Mouse (Mus musculus): ENCODE data around the gene Fabp7. TPM values are rescaled to one million over a fixed set of nuclear protein-coding genes. Genes with fewer than 3 reads are reported as not detected.

The Fabp7 gene
- polyA plus RNA-seq, 1 experiment from 2014 or later = 2,340 TPM

GRCm38 (mm10) chr10:57822473-57822872 lies 37.8 kb downstream of the Fabp7 start:
- H3K9me3 ChIP-seq (ENCODE audit: control insufficient read depth, low read length) = no peaks in the 10 kb centered on the region
- ATAC-seq (ENCODE audit: low FRiP score) (peak; percentile 91), DNase-seq (ENCODE audit: low spot score) (peak; percentile 76)
- no peaks in the 10 kb centered on the region for H3K36me3 ChIP-seq (replicated peaks; ENCODE audit: control insufficient read depth, insufficient read depth)
- H3K4me1 ChIP-seq (replicated peaks; ENCODE audit: control insufficient read depth, insufficient read depth, low read length) = peaks cover 5% of the 10 kb centered on the region; the same call in 1 of the 2 replicates
- WGBS = 6% methylated on average over 3 of the region's 3 CpGs
- peak overlapping the region; percentile 71 for H3K27ac ChIP-seq
- H3K9ac ChIP-seq = no peak overlapping the region
- H3K4me2 ChIP-seq (replicated peaks) = no peak overlapping the region
- H3K27me3 ChIP-seq (ENCODE audit: control insufficient read depth, insufficient read depth, low read length) = no peaks in the 10 kb centered on the region
- no peak overlapping the region for H3K4me3 ChIP-seq (replicated peaks; ENCODE audit: low read length)

GRCm38 (mm10) chr10:57828649-57829048 lies 44.0 kb downstream of the Fabp7 start:
- ATAC-seq (ENCODE audit: low FRiP score) (peak; percentile 87), DNase-seq (ENCODE audit: low spot score) (peak; percentile 63)
- WGBS = 6% methylated on average over 5 of the region's 5 CpGs
- Histone ChIP-seq H3K4me3 (replicated peaks; ENCODE audit: low read length) (no peak overlapping the region), H3K4me1 (replicated peaks; ENCODE audit: control insufficient read depth, insufficient read depth, low read length) (no peaks in the 10 kb centered on the region), H3K9me3 (ENCODE audit: control insufficient read depth, low read length) (no peaks in the 10 kb centered on the region), H3K27ac (no peak overlapping the region), H3K36me3 (replicated peaks; ENCODE audit: control insufficient read depth, insufficient read depth) (no peaks in the 10 kb centered on the region), H3K9ac (no peak overlapping the region), H3K27me3 (ENCODE audit: control insufficient read depth, insufficient read depth, low read length) (no peaks in the 10 kb centered on the region; the same call in 1 of the 2 replicates), H3K4me2 (replicated peaks) (no peak overlapping the region)

GRCm38 (mm10) chr10:57829621-57830020 lies 44.9 kb downstream of the Fabp7 start:
- Histone ChIP-seq H3K9ac (no peak overlapping the region), H3K27me3 (ENCODE audit: control insufficient read depth, insufficient read depth, low read length) (no peaks in the 10 kb centered on the region; the same call in 1 of the 2 replicates), H3K4me1 (replicated peaks; ENCODE audit: control insufficient read depth, insufficient read depth, low read length) (no peaks in the 10 kb centered on the region), H3K4me2 (replicated peaks) (no peak overlapping the region), H3K9me3 (ENCODE audit: control insufficient read depth, low read length) (no peaks in the 10 kb centered on the region), H3K27ac (no peak overlapping the region), H3K36me3 (replicated peaks; ENCODE audit: control insufficient read depth, insufficient read depth) (no peaks in the 10 kb centered on the region), H3K4me3 (replicated peaks; ENCODE audit: low read length) (no peak overlapping the region)
- 60% methylated on average over 3 of the region's 3 CpGs for WGBS
- no peak for DNase-seq (ENCODE audit: low spot score)
- ATAC-seq (ENCODE audit: low FRiP score) = no peak

GRCm38 (mm10) chr10:57835094-57835493 lies 50.4 kb downstream of the Fabp7 start:
- no peak overlapping the region for H3K4me2 ChIP-seq (replicated peaks)
- H3K27ac ChIP-seq = no peak overlapping the region
- H3K4me3 ChIP-seq (replicated peaks; ENCODE audit: low read length) = no peak overlapping the region
- ATAC-seq (ENCODE audit: low FRiP score) (no peak), DNase-seq (ENCODE audit: low spot score) (no peak)
- no peaks in the 10 kb centered on the region for H3K36me3 ChIP-seq (replicated peaks; ENCODE audit: control insufficient read depth, insufficient read depth)
- no peaks in the 10 kb centered on the region; the same call in 1 of the 2 replicates for H3K27me3 ChIP-seq (ENCODE audit: control insufficient read depth, insufficient read depth, low read length)
- no peak overlapping the region for H3K9ac ChIP-seq
- H3K4me1 ChIP-seq (replicated peaks; ENCODE audit: control insufficient read depth, insufficient read depth, low read length) = no peaks in the 10 kb centered on the region
- no peaks in the 10 kb centered on the region for H3K9me3 ChIP-seq (ENCODE audit: control insufficient read depth, low read length)
- 97% methylated on average over 1 of the region's 1 CpGs for WGBS

GRCm38 (mm10) chr10:57835982-57836381 lies 51.3 kb downstream of the Fabp7 start:
- H3K4me3 ChIP-seq (replicated peaks; ENCODE audit: low read length) = no peak overlapping the region
- no peak for ATAC-seq (ENCODE audit: low FRiP score)
- H3K27ac ChIP-seq = no peak overlapping the region

More at GRCm38 (mm10) chr10:57835982-57836381, 51.3 kb downstream of the Fabp7 start:
- no peak overlapping the region for H3K9ac ChIP-seq
- H3K36me3 ChIP-seq (replicated peaks; ENCODE audit: control insufficient read depth, insufficient read depth) = no peaks in the 10 kb centered on the region
- no peak for DNase-seq (ENCODE audit: low spot score)
- no peak overlapping the region for H3K4me2 ChIP-seq (replicated peaks)
- H3K27me3 ChIP-seq (ENCODE audit: control insufficient read depth, insufficient read depth, low read length) = no peaks in the 10 kb centered on the region
- H3K9me3 ChIP-seq (ENCODE audit: control insufficient read depth, low read length) = no peaks in the 10 kb centered on the region
- no peaks in the 10 kb centered on the region for H3K4me1 ChIP-seq (replicated peaks; ENCODE audit: control insufficient read depth, insufficient read depth, low read length)

Other genes with a start within 250 kb of the Fabp7 start
- gene Pkib, start 152.9 kb upstream of the Fabp7 start, polyA plus RNA-seq (2014; fragmentation: Nextera tagmentation; extraction: Ambion mirVana) = 1.7 and 2.1 TPM in 2 replicates
- gene Smpdl3a, start 9.5 kb downstream of the Fabp7 start, polyA plus RNA-seq (2014; fragmentation: Nextera tagmentation; extraction: Ambion mirVana) = 35.3 and 35.9 TPM in 2 replicates